Mouse (Mus musculus) right cerebral cortex, postnatal 10 days (tissue): Measurements from ENCODE around the gene Vmn2r67.
"Not testable (repeated sequence)": the region's sequence is repeated elsewhere in the genome, so short reads cannot be mapped to it uniquely, and the experiment has no call there.

ENCODE experiments used
- DNase-seq, 2 experiments: peaks; one replicate each; pipeline ENCODE4 v3.0.0; 2021; ENCODE audit warnings: low spot score in 2 of 2

Vmn2r67 gene

DNA sequence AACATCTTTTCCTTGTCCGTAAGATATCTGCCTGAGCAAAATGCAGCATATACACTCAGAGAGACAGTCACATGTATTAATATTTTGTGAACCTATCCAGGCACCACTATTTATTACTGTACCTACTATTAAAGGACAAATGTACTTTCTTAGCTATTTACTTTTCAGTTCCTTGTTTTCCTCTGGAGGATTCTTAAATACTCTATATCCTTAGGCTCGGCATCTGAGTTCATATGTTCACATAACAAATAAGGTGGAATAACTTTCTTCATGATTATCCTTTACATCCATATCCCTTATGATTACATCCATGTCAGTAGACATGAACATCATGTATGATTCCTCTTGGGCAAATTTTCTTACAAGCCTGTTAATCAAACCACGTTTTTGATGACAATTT, at the start of gene Vmn2r67:
Vmn2r67 (minus strand) TSS at position 101 of the 400 bp plus-strand sequence.
- no peak for DNase-seq

DNA sequence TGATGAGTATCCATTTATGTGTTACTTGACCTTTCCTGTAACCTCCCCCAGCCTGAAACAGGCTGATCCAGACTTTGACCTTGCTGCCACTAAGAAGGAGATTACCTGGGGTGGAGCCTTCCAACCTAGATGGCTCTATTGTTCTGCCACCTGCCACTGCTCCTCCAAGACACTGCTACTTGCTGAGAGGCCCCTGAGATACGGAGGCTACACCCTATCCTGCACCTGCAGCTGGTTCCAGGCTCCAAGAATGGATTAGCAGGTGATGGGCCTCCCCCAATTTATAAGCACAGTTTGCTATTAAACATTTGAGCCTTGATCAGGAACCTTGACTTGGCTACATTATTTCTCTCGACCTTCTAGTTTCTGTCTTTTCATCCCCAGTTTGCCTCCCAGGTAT, 51.3 kb downstream of the Vmn2r67 start:
- DNase-seq = not testable (repeated sequence)
